Mouse (Mus musculus) liver, adult 2 months (tissue): ENCODE results near the gene Vmn1r223.
"Not testable (repeated sequence)": the region's sequence is repeated elsewhere in the genome, so short reads cannot be mapped to it uniquely, and the experiment has no call there.

Experiments used
- CTCF ChIP-seq: fragments of 200-500 bp; IDR thresholded peaks from 2 replicates; pipeline ENCODE4 v1.5.1; 2011; ENCODE audit warnings: low read depth, low read length, control low read depth
- POLR2A ChIP-seq: fragments of 200-500 bp; IDR thresholded peaks from 2 replicates; pipeline ENCODE4 v1.6.1; 2011; ENCODE audit warnings: low read length, control low read depth; ENCODE audit not compliant: insufficient read depth; ENCODE audit errors: extremely low read depth

- not testable (repeated sequence) for TF ChIP-seq POLR2A, CTCF
These were observed 22.2 kb downstream of the Vmn1r223 start for GRCm38 (mm10) chr13:23269127-23269526.
